Mouse (Mus musculus) bone marrow, adult 2 months (tissue): ENCODE measurements around the gene Pacsin3. TPM values are rescaled to one million over a fixed set of nuclear protein-coding genes. Genes with fewer than 3 reads are reported as not detected.

Experiments used
- H3K27ac ChIP-seq: fragments of 200-500 bp; 2 replicates; pipeline ENCODE4 v1.5.1; 2012; ENCODE audit warnings: low read depth, mild to moderate bottlenecking, control low read depth, inconsistent platforms, low read length; ENCODE audit not compliant: control insufficient read depth, poor library complexity, insufficient read depth
- H3K4me1 ChIP-seq: fragments of 200-500 bp; 2 replicates; pipeline ENCODE4 v1.6.1; 2011; ENCODE audit warnings: low read length; ENCODE audit not compliant: control insufficient read depth, insufficient read depth
- H3K4me3 ChIP-seq: fragments of 200-500 bp; replicated peaks from 2 replicates; pipeline ENCODE3; 2011; ENCODE audit warnings: mild to moderate bottlenecking, low read depth, low read length, control low read depth; ENCODE audit not compliant: control insufficient read depth
- CTCF ChIP-seq: fragments of 200-500 bp; IDR thresholded peaks from 2 replicates; pipeline ENCODE4 v1.5.1; 2011; ENCODE audit warnings: low read length, control low read depth; ENCODE audit not compliant: control insufficient read depth, insufficient read depth
- POLR2A ChIP-seq: fragments of 200-500 bp; IDR thresholded peaks from 2 replicates; pipeline ENCODE4 v1.6.1; 2011; ENCODE audit warnings: low read depth, mild to moderate bottlenecking, control low read depth, low read length, borderline replicate concordance; ENCODE audit not compliant: control insufficient read depth
- WGBS: fragments of 180-500 bp; shearing (Covaris S2); methylation state at CpG from one replicate; pipeline ENCODE4 v1.1.7; 2018; 5-methylcytosine and 5-hydroxymethylcytosine counted together
- polyA plus RNA-seq: library from polyadenylated mRNA; stranded (reverse); fragments of >200 nt; gene quantifications from 2 replicates; pipeline ENCODE4 v1.2.4, GENCODE M21; 2011; ENCODE audit warnings: low replicate concordance; ENCODE audit not compliant: missing spikeins, insufficient read depth, insufficient read length

The Pacsin3 gene
- polyA plus RNA-seq, 1 experiment = 6.7 TPM

- TF ChIP-seq CTCF = no peak
- no peak for TF ChIP-seq POLR2A
- 18% methylated on average over 5 of the region's 5 CpGs for WGBS
- peaks cover 2% of the 10 kb centered on the region; the same call in 1 of the 2 replicates for H3K4me1 ChIP-seq
- H3K4me3 ChIP-seq = no peak overlapping the region
- H3K27ac ChIP-seq = no peak overlapping the region
These were observed 13.2 kb upstream of the Pacsin3 start for GRCm38 (mm10) chr2:91242547-91242946.

- WGBS = 73% methylated on average over 3 of the region's 3 CpGs
- no peak for TF ChIP-seq POLR2A
- Histone ChIP-seq H3K4me1 (peaks cover 2% of the 10 kb centered on the region; the same call in 1 of the 2 replicates), H3K27ac (no peak overlapping the region), H3K4me3 (no peak overlapping the region)
These were observed 12.3 kb upstream of the Pacsin3 start for GRCm38 (mm10) chr2:91243416-91243815.

GRCm38 (mm10) chr2:91244557-91245228 lies 11.1 kb upstream of the Pacsin3 start:
- H3K27ac ChIP-seq = no peak overlapping the region
- TF ChIP-seq POLR2A (no peak), CTCF (no peak)
- no peak overlapping the region for H3K4me3 ChIP-seq
- peaks cover 2% of the 10 kb centered on the region; the same call in 1 of the 2 replicates for H3K4me1 ChIP-seq
- 60% methylated on average over 5 of the region's 5 CpGs for WGBS

- Histone ChIP-seq H3K27ac (no peak overlapping the region), H3K4me1 (no peaks in the 10 kb centered on the region; the same call in 1 of the 2 replicates), H3K4me3 (no peak overlapping the region)
- WGBS = 85% methylated on average over 4 of the region's 4 CpGs
- TF ChIP-seq POLR2A (no peak), CTCF (no peak)
These were observed 7.4 kb upstream of the Pacsin3 start for GRCm38 (mm10) chr2:91248366-91248765.

- H3K4me3 ChIP-seq = no peak overlapping the region
- no peak overlapping the region for H3K27ac ChIP-seq
- no peak for TF ChIP-seq POLR2A
- no peak for TF ChIP-seq CTCF
- WGBS = 72% methylated on average over 4 of the region's 4 CpGs
- H3K4me1 ChIP-seq = no peaks in the 10 kb centered on the region; the same call in 1 of the 2 replicates
These were observed 3.8 kb upstream of the Pacsin3 start for GRCm38 (mm10) chr2:91252001-91252400.

- Histone ChIP-seq H3K4me3 (no peak overlapping the region), H3K27ac (no peak overlapping the region), H3K4me1 (no peaks in the 10 kb centered on the region; the same call in 1 of the 2 replicates)
- TF ChIP-seq POLR2A (no peak), CTCF (no peak)
- WGBS = 63% methylated on average over 4 of the region's 4 CpGs
These were observed 3.2 kb upstream of the Pacsin3 start for GRCm38 (mm10) chr2:91252512-91252911.

- H3K4me1 ChIP-seq = no peaks in the 10 kb centered on the region; the same call in 1 of the 2 replicates
- no peak for TF ChIP-seq POLR2A
- no peak for TF ChIP-seq CTCF
- WGBS = 59% methylated on average over 8 of the region's 8 CpGs
- no peak overlapping the region for H3K4me3 ChIP-seq
- H3K27ac ChIP-seq = no peak overlapping the region
These were observed 901 bp upstream of the Pacsin3 start for GRCm38 (mm10) chr2:91254725-91255380.

GRCm38 (mm10) chr2:91256256-91257125 lies 737 bp downstream of the Pacsin3 start:
- Histone ChIP-seq H3K27ac (no peak overlapping the region), H3K4me1 (no peaks in the 10 kb centered on the region; the same call in 1 of the 2 replicates), H3K4me3 (peak overlapping the region; percentile 21)
- WGBS = 1% methylated on average over 47 of the region's 52 CpGs
- TF ChIP-seq POLR2A (no peak), CTCF (no peak)
